Mouse (Mus musculus): ENCODE measurements around the gene Sap30bp.
A peak's percentile ranks its signal among the peaks of the same experiment; 100 is the strongest.

Gene Sap30bp

GRCm38 (mm10) chr11:115959018-115959417 lies 25.9 kb downstream of the Sap30bp start:
- DNase-seq, result peak in 1 of 2 experiments; percentile 43

- no peak for DNase-seq
These were observed 29.8 kb downstream of the Sap30bp start for GRCm38 (mm10) chr11:115962651-115963412.

GRCm38 (mm10) chr11:115964977-115965604 lies 32.0 kb downstream of the Sap30bp start:
- peak in 1 of 2 experiments; percentile 43 for DNase-seq

GRCm38 (mm10) chr11:115968731-115969405 lies 35.8 kb downstream of the Sap30bp start:
- no peak for DNase-seq

GRCm38 (mm10) chr11:115970006-115970673 lies 37.1 kb downstream of the Sap30bp start:
- no peak for DNase-seq

- no peak for DNase-seq
These were observed 37.9 kb downstream of the Sap30bp start for GRCm38 (mm10) chr11:115971016-115971415.

- DNase-seq, result peak in 1 of 2 experiments; percentile 60
These were observed 41.4 kb downstream of the Sap30bp start, which contains the start of gene Itgb4 for GRCm38 (mm10) chr11:115974309-115975082. Gene Itgb4, plus strand, starts transcription at chr11:115974709.

- DNase-seq, result peak in 1 of 2 experiments; percentile 41
These were observed 42.0 kb downstream of the Sap30bp start for GRCm38 (mm10) chr11:115975083-115975420.

- no peak for DNase-seq
These were observed 42.5 kb downstream of the Sap30bp start for GRCm38 (mm10) chr11:115975544-115975943.

GRCm38 (mm10) chr11:115982472-115982871 lies 49.4 kb downstream of the Sap30bp start:
- peak; percentile 68 to 80 for DNase-seq

- DNase-seq, result peak; percentile 54 to 58
These were observed 50.2 kb downstream of the Sap30bp start for GRCm38 (mm10) chr11:115983291-115983690.

GRCm38 (mm10) chr11:115989686-115990085 lies 56.6 kb downstream of the Sap30bp start:
- no peak for DNase-seq

- DNase-seq, result no peak
These were observed 59.0 kb downstream of the Sap30bp start for GRCm38 (mm10) chr11:115992098-115992497.

- no peak for DNase-seq
These were observed 62.2 kb downstream of the Sap30bp start for GRCm38 (mm10) chr11:115995256-115995655.

GRCm38 (mm10) chr11:115997047-115997446 lies 64.0 kb downstream of the Sap30bp start:
- no peak for DNase-seq

GRCm38 (mm10) chr11:115997662-115998061 lies 64.6 kb downstream of the Sap30bp start:
- DNase-seq, result peak; percentile 39 to 51

- DNase-seq, result no peak
These were observed 65.9 kb downstream of the Sap30bp start for GRCm38 (mm10) chr11:115999027-115999426.

- DNase-seq, result peak; percentile 82 to 90
These were observed 66.6 kb downstream of the Sap30bp start for GRCm38 (mm10) chr11:115999538-116000143.

- no peak for DNase-seq
These were observed 67.5 kb downstream of the Sap30bp start for GRCm38 (mm10) chr11:116000607-116001006.

GRCm38 (mm10) chr11:116001725-116002124 lies 68.6 kb downstream of the Sap30bp start:
- no peak for DNase-seq

GRCm38 (mm10) chr11:116002894-116003293 lies 69.8 kb downstream of the Sap30bp start:
- DNase-seq, result no peak

Data from cerebellum, postnatal 25 days (tissue).